Mouse (Mus musculus) embryonic facial prominence, embryonic 15.5 days (tissue): ENCODE results near the gene Mgrn1. TPM values are rescaled to one million over a fixed set of nuclear protein-coding genes. Genes with fewer than 3 reads are reported as not detected.
A peak's percentile ranks its signal among the peaks of the same experiment; 100 is the strongest.

Experiments
- ATAC-seq: fragments of 200-750 bp; cut with Nextera tagmentation; 2 replicates; pipeline ENCODE4 v1.8.0; 2017; ENCODE audit warnings: low read depth, moderate TSS enrichment; ENCODE audit not compliant: insufficient number of reproducible peaks, low FRiP score, low TSS enrichment
- H3K27ac ChIP-seq: fragments of 300-500 bp; sonication (generic); replicated peaks from 2 replicates; pipeline ENCODE4 v1.5.1; 2015; ENCODE audit warnings: mild to moderate bottlenecking, inconsistent platforms
- H3K27me3 ChIP-seq: fragments of 300-500 bp; sonication (generic); 2 replicates; pipeline ENCODE4 v1.6.1; 2015; ENCODE audit warnings: inconsistent platforms
- H3K36me3 ChIP-seq: fragments of 300-500 bp; sonication (generic); 2 replicates; pipeline ENCODE4 v1.6.1; 2015; ENCODE audit warnings: mild to moderate bottlenecking, inconsistent platforms
- H3K4me1 ChIP-seq: fragments of 300-500 bp; sonication (generic); 2 replicates; pipeline ENCODE4 v1.6.1; 2015; ENCODE audit warnings: inconsistent platforms
- H3K4me2 ChIP-seq: fragments of 300-500 bp; sonication (generic); replicated peaks from 2 replicates; pipeline ENCODE4 v1.6.1; 2015; ENCODE audit warnings: mild to moderate bottlenecking, inconsistent platforms
- H3K4me3 ChIP-seq: fragments of 300-500 bp; sonication (generic); replicated peaks from 2 replicates; pipeline ENCODE4 v1.5.1; 2015; ENCODE audit warnings: mild to moderate bottlenecking, inconsistent platforms
- H3K9ac ChIP-seq: fragments of 300-500 bp; sonication (generic); 2 replicates; pipeline ENCODE4 v1.6.1; 2015; ENCODE audit warnings: inconsistent platforms
- H3K9me3 ChIP-seq: fragments of 300-500 bp; sonication (generic); replicated peaks from 2 replicates; pipeline ENCODE4 v1.6.1; 2016; ENCODE audit warnings: inconsistent platforms
- WGBS: fragments of 180-500 bp; shearing (Covaris S2); methylation state at CpG from one replicate; pipeline ENCODE4 v1.1.7; 2015; 5-methylcytosine and 5-hydroxymethylcytosine counted together
- polyA plus RNA-seq: library from polyadenylated mRNA; unstranded; fragments of >200 nt; fragmentation: Nextera tagmentation; extraction: Ambion mirVana; gene quantifications from 2 replicates; pipeline ENCODE4 v1.2.1, GENCODE M21; 2015

Mgrn1 gene
- polyA plus RNA-seq, 1 experiment from 2014 or later: 87.0 TPM

DNA sequence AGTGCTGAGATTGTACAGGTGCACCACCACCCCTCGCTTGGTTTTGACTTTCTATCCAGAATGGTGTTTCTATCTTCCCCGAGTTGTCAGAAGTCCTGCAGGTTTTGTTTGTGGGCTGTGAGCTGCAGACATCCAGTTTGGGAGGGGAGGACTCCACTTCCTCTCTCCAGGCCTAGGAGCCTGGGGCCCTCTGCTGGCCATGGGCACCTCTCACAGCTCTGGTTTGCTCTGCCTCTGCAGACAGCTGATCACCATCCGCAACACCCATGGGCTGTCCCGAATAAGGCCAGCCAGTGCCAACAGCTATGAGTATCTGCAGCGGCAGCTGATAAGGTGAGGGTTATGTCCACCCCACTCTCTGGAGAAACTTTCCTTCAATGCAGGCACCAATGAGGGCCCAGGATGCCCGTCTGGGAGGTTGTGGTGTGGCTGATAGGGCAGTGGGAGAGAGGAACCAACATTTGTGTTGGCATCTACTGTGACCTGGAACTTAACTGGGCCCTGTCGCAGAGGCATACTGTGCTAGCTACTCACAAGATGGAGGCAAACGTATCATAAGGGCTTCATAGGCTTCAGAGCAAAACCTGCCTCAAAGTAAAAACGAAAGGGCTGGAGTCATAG lies 23.1 kb upstream of the Mgrn1 start:
- ATAC-seq: 0 out of 2 replicates have a peak, but pooled peaks have one; percentile 26
- Histone ChIP-seq H3K27ac (no peak overlapping the region), H3K36me3 (no peaks in the 10 kb centered on the region), H3K4me1 (peaks cover 9% of the 10 kb centered on the region; the same call in 1 of the 2 replicates), H3K27me3 (no peaks in the 10 kb centered on the region), H3K4me3 (no peak overlapping the region), H3K9ac (no peak overlapping the region), H3K9me3 (no peaks in the 10 kb centered on the region), H3K4me2 (no peak overlapping the region)
- WGBS: 53% methylated on average over 9 of the region's 9 CpGs

DNA sequence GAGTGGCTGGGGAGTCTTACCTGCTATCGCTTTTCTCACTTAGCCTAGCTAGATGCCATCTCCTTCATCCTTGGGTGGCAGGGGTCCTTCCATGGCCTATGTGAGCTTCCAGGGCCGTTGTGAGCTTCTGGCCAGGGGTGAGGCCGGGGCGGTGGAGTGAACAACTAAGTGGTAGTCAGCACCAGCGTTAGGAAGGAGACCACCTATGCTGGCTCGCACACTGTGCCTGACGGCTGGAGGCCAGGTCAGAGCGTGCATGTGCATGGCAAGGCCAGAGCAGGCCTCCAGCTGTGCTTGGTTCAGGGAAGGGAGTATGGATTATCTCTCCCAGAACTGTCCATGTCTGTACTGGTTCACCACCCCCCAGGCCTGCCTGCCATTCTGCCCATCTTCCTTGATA lies 22.3 kb upstream of the Mgrn1 start:
- no peak overlapping the region for H3K4me3 ChIP-seq
- H3K4me1 ChIP-seq: peaks cover 9% of the 10 kb centered on the region; the same call in 1 of the 2 replicates
- H3K4me2 ChIP-seq: no peak overlapping the region
- H3K9me3 ChIP-seq: no peaks in the 10 kb centered on the region
- H3K36me3 ChIP-seq: no peaks in the 10 kb centered on the region
- H3K27me3 ChIP-seq: no peaks in the 10 kb centered on the region
- 88% methylated on average over 8 of the region's 8 CpGs for WGBS
- H3K9ac ChIP-seq: no peak overlapping the region
- no peak overlapping the region for H3K27ac ChIP-seq
- ATAC-seq: no peak

DNA sequence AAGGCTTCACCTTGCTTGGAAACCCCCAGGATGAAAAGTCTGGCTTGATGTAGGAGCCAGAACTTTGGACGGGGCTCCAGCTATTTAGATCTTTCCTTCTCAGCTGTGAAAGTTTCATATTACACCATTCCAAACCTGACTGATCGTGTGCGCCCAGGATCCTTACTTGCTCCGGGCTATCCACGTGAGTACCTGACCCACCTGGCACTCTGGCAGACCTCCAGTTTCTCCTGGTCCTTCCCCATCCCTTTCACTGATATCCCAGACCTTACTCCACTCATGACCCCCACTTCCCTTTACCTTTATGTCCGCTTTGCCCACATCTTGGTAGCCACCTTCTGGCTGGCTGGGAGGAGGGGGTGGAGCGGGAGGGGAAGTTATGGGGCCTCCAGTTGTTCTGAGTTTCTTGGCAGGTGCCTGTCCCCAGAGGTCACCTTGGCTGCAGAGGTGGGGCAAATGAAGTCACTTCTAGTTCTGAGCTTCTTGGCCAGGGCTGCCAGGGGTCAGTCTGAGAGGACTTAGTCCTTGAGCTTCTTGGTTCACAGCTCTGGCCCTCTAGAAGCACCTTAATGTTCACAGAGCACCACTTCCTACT lies 19.9 kb upstream of the Mgrn1 start:
- no peak overlapping the region for H3K27ac ChIP-seq

DNA sequence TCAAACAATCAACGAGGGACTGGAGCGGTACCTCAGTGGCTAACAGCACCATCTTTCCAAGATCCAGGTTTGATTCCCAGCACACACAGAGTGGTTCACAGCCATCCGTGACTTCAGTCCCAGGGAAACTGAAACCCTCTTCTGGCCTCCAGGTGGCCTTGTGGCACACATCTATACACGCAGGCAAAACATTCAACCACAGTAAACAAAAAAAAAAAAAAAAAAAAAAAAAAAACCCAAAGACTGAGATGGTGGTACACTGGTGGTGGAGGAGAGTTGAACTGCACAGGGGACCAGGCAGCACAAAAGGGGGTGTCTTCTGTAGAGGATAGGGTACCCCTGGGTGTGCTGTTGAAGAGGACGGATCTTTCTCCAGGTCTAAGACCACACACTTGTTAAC lies 15.6 kb upstream of the Mgrn1 start:
- ATAC-seq: no peak
- Histone ChIP-seq H3K9me3 (no peaks in the 10 kb centered on the region), H3K27me3 (no peaks in the 10 kb centered on the region), H3K4me3 (no peak overlapping the region), H3K27ac (no peak overlapping the region), H3K9ac (no peak overlapping the region), H3K4me1 (peaks cover 14% of the 10 kb centered on the region), H3K4me2 (no peak overlapping the region), H3K36me3 (peaks cover 36% of the 10 kb centered on the region)
- WGBS: 87% methylated on average over 5 of the region's 5 CpGs

More for the DNA sequence above, 19.9 kb upstream of the Mgrn1 start:
- ATAC-seq: no peak
- no peaks in the 10 kb centered on the region for H3K9me3 ChIP-seq
- H3K9ac ChIP-seq: no peak overlapping the region
- peaks cover 9% of the 10 kb centered on the region; the same call in 1 of the 2 replicates for H3K4me1 ChIP-seq
- H3K4me2 ChIP-seq: no peak overlapping the region
- WGBS: 35% methylated on average over 7 of the region's 7 CpGs
- H3K4me3 ChIP-seq: no peak overlapping the region
- H3K27me3 ChIP-seq: no peaks in the 10 kb centered on the region
- peaks cover 11% of the 10 kb centered on the region for H3K36me3 ChIP-seq

DNA sequence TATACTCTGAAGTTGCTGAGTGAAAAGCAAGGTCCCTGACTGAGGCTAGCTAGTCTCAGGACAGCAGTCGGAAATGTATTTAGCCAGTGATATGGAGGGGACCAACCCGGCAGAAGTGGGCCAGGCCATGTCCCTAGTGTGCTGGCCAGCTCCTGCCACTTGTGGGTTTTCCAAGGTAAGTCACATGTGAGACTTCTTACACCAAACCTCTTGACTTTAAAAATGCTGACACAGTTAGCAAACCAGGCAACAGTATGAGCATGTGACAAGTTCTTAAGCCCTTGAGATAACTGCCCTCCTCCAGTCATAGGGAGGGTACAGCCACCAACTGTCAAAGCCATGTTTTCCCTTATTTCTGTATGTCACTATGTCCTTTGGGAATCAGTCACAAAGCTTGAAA lies 14.1 kb upstream of the Mgrn1 start:
- Histone ChIP-seq H3K4me3 (no peak overlapping the region), H3K9me3 (no peaks in the 10 kb centered on the region), H3K27ac (no peak overlapping the region), H3K27me3 (no peaks in the 10 kb centered on the region), H3K4me1 (peaks cover 19% of the 10 kb centered on the region), H3K4me2 (no peak overlapping the region), H3K36me3 (peaks cover 47% of the 10 kb centered on the region), H3K9ac (no peak overlapping the region)
- WGBS: 77% methylated on average over 2 of the region's 2 CpGs
- ATAC-seq: no peak

DNA sequence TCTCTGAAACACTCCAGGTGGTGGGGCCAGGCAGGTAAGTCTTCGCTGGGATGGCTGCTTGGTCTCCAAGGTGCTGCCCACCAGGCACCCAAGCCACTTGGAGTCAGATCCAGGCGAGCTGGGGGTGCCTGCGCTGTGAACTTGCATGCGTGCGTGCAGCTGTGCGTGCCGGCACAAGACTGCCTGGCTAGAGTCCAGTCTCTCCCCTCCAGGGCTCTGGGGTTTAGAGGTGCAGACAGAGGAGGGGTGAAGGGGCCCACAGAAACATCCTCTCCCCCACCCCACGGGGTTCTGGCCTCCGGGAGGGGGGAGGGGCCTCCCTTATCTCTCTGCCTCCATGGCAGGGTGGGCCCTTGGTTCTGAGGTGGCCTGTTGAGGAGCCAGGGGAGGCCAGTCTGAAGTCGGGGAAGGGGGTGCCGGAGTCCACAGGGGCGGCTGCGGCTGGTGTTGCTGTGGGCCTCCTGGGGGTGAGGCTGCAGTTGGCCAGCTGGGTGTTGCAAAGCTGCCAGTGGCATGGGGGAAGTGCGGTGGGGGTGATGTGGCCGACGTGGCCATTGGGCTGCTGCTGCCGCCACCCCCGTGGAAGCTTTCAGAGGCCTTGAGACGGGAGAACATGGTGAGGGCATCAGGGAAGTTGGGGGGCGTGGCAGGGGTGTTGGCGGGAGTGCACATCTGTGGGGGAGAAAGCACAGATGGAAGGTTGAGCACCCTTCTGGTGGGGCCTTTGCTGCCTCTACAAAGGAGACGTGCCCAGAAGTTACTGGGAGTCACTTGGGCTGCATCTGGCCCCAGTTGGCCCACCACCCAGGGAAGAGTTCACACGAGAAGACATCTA lies 10.6 kb upstream of the Mgrn1 start:
- Histone ChIP-seq H3K27me3 (no peaks in the 10 kb centered on the region), H3K27ac (no peak overlapping the region), H3K4me3 (no peak overlapping the region), H3K9me3 (no peaks in the 10 kb centered on the region), H3K4me2 (no peak overlapping the region), H3K9ac (no peak overlapping the region), H3K36me3 (peaks cover 38% of the 10 kb centered on the region), H3K4me1 (peaks cover 38% of the 10 kb centered on the region)
- ATAC-seq: no peak
- 76% methylated on average over 23 of the region's 23 CpGs for WGBS

DNA sequence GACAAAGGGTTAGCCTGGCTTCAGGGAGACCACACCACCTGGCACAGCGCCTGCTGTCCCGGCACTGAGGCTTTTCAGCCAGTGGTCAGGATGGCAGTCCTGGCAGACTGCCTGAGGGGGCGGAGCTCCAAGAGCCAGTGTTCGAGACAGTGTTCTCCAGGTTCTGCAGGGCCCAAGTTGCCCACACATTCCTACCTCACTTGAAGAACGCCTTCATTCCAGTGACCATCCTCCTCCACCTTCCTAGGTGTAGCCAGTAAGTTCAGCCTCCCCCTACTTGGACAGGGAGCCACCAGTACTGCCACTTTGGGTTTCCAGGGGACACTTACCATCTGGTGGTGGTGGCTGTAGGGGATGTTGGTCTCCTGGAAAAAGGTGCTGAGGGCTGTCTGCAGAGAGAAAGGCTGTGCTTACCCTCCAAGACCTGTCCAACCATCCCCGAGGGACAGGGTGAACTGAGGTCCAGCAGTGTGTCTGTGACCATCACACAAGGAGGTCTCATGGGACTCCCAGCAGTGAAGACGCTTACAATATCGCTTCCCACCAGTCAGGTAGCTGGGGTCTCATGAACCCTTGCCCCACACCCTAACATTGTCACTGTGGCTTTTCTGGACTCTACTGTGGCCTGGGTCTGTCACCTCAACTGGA lies 9.9 kb upstream of the Mgrn1 start:
- H3K4me1 ChIP-seq: peaks cover 38% of the 10 kb centered on the region
- no peaks in the 10 kb centered on the region for H3K9me3 ChIP-seq
- H3K4me3 ChIP-seq: no peak overlapping the region
- no peak overlapping the region for H3K9ac ChIP-seq
- no peak overlapping the region for H3K4me2 ChIP-seq
- H3K27me3 ChIP-seq: no peaks in the 10 kb centered on the region
- peaks cover 36% of the 10 kb centered on the region for H3K36me3 ChIP-seq
- 71% methylated on average over 8 of the region's 8 CpGs for WGBS
- no peak for ATAC-seq
- H3K27ac ChIP-seq: no peak overlapping the region

DNA sequence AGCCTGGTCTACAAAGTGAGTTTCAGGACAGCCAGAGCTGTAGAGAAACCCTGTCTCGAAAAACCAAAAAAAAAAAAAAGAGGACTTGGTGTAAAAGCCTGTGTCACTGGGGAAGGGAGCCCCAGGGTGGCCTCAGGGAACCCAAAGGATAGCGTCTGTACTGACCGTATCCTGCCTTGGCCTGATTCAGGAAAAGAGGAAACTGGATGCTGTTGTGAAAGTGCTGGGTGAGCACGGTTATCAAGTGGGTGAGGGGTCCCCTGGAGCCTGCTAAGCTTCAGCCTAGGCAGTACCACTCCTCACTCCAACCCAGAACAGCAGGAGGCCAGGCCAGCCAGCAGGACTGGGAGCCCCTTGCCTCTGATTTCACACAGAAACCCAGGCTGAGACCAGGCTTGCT lies 8.9 kb upstream of the Mgrn1 start:
- ATAC-seq: no peak
- Histone ChIP-seq H3K4me1 (peaks cover 48% of the 10 kb centered on the region), H3K36me3 (peaks cover 36% of the 10 kb centered on the region), H3K4me3 (peak overlapping the region; percentile 87; the same call in 1 of the 2 replicates), H3K27me3 (no peaks in the 10 kb centered on the region), H3K9ac (no peak overlapping the region), H3K4me2 (peak overlapping the region; percentile 71), H3K9me3 (no peaks in the 10 kb centered on the region), H3K27ac (peak overlapping the region; percentile 100)
- 81% methylated on average over 4 of the region's 4 CpGs for WGBS

DNA sequence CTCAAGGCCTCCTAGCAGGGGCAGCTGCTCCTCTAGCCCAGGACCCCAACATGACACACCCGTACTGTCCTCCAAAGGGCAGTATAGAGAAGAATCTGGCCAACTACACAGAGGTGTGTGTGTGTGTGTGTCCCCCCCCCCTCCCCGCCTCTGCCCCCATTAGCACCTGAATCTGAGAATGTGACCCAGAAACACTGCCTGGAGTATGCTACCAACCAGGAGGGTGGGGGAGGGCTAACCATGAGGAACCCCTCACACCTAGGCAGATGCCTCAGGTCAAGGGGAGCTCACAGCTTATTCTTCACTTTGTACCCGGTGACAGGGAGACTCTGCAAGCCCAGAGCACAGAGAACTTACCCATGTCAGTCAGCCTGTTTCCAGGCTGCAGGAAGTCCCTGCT lies 8.3 kb upstream of the Mgrn1 start:
- H3K27ac ChIP-seq: peak overlapping the region; percentile 100
- H3K27me3 ChIP-seq: no peaks in the 10 kb centered on the region
- H3K9me3 ChIP-seq: no peaks in the 10 kb centered on the region
- H3K4me3 ChIP-seq: peak overlapping the region; percentile 87
- H3K36me3 ChIP-seq: peaks cover 36% of the 10 kb centered on the region
- 63% methylated on average over 3 of the region's 3 CpGs for WGBS
- no peak for ATAC-seq
- H3K9ac ChIP-seq: peak overlapping the region; percentile 74; the same call in 1 of the 2 replicates
- H3K4me1 ChIP-seq: peaks cover 48% of the 10 kb centered on the region
- H3K4me2 ChIP-seq: peak overlapping the region; percentile 71

DNA sequence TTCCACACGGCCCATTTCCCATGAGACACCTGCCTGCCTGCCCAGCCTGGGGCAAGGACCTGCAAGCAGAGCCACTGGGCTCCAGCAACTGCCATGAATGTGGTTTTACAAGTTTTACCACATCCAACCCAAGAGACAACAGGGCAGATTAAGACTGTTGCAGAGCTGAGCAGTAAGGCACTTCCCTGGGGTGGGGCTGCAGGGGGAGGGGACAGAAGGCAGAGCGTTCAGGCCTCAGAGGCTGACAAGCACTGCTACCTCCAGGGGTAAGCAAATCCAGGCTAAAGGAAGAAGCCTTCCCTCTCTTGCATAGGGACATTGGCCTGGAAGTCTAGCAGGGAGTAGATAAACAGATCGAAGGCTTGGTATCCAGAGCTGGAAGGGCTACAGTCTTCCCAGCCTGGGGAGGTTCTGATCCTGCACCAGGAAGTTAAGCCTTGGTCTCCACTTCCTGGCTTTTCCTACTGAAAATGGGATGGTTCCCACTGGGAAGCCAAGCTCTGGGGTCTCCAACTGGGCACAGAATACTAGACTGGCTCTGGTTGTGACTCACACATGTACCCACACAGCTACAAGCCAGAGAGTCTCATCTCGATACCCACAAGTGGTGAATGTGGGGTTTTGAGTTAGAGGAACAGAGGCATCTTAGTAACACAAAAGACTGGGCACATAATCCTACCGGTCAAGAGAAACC lies 7.7 kb upstream of the Mgrn1 start:
- Histone ChIP-seq H3K27me3 (no peaks in the 10 kb centered on the region), H3K4me2 (peak overlapping the region; percentile 71)
- 13% methylated on average over 5 of the region's 5 CpGs for WGBS

More for the DNA sequence above, 7.7 kb upstream of the Mgrn1 start:
- no peak for ATAC-seq
- peak overlapping the region; percentile 100 for H3K27ac ChIP-seq
- peaks cover 31% of the 10 kb centered on the region for H3K36me3 ChIP-seq
- peaks cover 48% of the 10 kb centered on the region for H3K4me1 ChIP-seq
- H3K4me3 ChIP-seq: peak overlapping the region; percentile 87
- H3K9ac ChIP-seq: peak overlapping the region; percentile 74
- H3K9me3 ChIP-seq: no peaks in the 10 kb centered on the region
